Mouse (Mus musculus) cerebellum, adult 11-12 months (tissue): ENCODE data around the gene Cabs1.

ENCODE experiments used
- DNase-seq: peaks from one replicate; pipeline ENCODE4 v3.0.0; 2022

The Cabs1 gene

DNA sequence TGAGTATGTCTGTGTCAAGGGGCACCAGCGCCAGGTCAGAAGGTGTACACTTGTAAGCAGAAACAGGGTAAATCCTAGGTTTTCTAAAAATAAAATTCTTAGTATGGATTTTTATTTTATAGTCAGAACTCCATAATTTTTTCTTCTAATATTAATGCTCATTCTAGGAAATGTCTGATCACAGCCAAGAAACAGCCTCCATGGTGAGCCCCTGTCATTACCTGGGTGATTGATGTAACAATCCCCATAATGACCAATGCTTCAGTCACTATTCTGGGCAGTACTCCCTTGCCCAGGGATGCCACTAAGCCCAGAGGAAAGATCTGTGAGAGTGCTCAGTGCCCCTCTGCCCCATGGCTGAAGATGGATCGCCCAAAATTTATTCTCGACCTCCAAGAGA is at the start of gene Cabs1:
Gene Cabs1 (plus strand): TSS at position 301 of the 400 bp plus-strand sequence.
- DNase-seq = no peak

DNA sequence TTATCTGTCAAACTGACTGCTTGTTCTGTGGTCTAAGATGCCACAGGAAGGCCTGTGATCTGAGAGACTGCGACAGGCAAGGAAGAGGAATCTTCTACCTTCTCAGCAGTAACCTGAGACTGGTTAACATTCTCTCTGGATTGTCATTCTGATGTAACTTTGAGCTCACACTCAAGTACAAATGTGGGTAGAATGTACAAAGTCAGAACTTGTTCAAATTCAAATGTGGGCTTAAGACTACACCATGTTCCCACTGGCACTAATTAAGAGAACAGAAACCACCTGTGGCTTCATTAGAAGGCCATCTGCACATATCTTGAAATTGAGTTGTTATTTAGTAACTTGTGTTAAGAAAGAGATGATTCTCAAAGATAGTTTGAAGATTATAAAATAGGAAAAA is 47.6 kb upstream of the Cabs1 start:
- DNase-seq = no peak

DNA sequence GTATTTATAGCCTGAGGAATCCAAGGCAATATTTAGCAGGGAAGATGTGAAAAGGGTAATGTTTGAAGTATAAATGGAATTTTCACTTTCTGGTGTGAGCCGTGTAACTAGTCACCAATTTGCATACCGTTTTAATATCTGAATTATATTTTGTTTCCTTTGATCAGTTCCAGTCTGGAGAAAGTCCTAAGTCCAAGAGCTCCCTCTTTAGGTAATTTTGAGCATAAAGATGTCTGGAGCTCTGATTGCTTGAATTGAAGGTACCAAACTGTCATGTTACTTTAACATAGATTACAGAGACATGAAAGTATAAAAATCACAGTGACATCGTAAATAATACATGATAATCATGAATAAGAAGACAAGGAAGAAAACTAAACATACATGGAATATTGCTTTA is 38.5 kb upstream of the Cabs1 start:
- DNase-seq = no peak

DNA sequence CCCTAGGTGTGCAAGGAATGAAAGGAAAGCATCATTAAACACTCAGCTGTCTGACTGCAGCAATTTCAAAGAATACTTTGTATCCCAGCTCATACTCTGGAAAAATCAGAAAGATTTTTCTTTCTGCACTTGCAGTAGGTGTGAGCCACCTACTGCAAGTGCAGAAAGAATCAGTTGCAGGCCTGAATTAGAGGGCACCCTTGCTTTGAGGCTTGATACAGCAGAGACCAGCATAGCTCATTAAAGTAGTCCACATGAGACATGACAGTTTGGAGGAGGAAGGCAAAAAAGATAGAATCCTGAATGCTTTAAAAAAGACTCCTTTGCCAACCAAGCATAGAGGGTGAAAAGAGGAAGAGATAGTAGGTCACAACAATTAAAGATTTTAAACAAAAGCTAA is 36.7 kb upstream of the Cabs1 start:
- no peak for DNase-seq

DNA sequence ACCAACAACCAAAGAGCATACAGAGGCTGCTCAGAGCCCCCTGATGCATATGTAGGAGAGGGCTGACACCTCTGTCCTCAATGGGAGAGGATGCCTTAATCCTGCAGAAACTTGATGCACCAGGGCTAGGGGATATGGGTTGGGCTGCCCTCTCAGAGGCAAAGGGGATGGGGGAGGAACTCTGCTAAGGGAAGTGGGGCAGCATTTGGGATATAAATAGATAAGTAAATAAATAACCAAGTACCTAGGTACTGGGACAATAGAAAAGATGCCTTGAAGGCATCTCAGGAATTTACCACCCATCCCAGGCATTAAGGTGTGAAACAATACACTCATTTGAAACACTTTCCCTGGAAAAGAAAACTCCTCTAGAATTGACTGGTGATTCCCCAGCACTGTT is 27.4 kb upstream of the Cabs1 start:
- DNase-seq = no peak

DNA sequence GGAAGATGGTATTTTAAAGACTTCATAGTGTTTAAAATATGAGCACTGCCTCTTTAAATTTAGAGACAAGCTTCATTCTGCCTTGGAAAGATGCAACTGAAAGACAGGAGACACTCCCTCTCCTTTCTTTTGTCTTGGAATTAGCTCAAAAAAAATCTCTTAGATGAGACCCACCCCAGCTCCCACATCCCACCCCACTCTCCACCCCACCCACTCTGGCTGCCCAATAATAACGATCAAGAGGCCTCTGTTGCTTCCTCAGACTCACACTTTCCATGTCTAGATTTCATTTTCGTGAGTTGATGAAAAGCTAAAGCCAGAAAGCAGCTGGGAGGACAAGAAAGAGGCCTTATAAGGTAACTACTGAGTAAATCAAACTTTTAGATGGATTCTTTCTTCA is 10.0 kb upstream of the Cabs1 start, which contains the start of the genes 2310003L06Rik and Gm28434:
Gene 2310003L06Rik (plus strand): TSS at position 259 of the 400 bp plus-strand sequence.
Gene Gm28434 (plus strand): TSS at position 317 of the 400 bp plus-strand sequence.
- no peak for DNase-seq

DNA sequence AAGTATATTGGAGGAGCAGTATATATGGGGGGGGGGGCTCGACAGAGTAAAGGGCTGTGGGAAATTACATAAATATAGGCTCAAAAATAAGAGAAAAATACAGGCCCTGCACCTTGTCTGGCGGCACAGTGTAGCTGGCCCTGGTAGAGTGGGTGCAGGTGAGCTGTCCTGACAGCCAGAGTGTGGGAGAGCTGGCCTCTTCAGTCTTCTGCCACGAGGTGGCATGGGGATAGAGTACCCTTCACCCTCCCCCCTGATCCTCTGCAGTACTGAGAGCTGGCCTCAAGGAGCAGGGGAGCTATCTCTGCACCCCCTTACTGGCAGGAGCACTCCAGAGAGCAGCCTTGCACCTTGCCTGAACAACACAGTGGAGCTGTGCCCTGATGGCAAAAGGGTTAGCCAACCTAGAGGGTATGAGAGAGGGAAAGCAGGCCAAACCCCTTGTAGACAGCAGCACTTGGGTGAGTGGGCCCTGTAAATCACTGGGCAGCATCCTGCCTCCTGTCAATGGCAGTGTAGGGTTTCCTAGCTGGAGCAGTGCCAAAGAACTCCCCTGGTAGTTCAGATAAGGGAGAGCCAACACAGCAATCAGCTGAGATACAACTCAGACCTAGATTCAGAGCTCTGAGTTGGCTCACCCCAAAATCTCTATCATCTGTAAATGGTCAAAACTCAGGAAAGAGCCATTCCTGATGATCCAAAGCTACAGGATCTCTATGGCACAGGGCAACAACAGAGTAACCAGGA is 3.4 kb downstream of the Cabs1 start:
- no peak for DNase-seq

DNA sequence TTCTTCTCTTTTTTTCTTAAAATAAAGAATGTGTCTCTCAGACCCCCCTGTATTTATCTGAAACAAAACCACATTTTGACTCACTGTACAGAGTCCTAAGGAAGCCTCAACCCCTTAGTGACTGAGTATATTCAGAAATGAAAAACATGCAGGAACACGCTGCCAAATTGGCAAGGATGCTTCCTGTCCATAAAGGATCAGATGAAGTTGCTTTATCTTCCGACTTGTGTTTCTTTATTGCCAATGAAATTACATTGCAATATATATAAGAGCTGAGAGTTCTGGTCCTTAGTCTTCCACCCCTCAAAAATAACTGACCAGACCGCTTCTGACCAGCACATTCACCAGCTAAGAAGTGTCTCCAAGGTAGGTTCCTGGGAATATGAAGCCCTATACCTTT is 23.0 kb downstream of the Cabs1 start, which contains the start of gene Smr3a:
Gene Smr3a (plus strand): TSS at position 301 of the 400 bp plus-strand sequence.
- DNase-seq = no peak

DNA sequence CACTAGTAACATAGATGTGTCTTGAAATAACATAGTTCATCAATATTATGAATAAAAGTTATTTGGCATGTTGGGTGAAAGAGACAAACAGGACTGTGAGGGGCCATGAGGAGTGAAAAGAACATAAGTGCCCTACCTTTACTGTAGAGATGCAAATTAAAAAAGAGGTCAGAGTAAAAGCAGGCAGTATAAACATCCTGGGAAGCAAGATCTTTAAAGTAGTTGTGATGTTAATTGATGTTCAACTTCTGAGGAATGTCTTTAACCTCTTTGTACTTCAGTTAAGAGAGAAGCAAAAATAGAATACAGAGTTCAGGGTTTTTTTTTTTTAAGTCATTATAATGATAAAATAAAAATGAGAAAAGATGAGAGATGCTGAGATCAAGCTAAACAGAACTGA is 26.0 kb downstream of the Cabs1 start:
- DNase-seq = no peak
